Mouse (Mus musculus) spleen, postnatal 14 days (tissue): ENCODE measurements around the gene Stim1.
A peak's percentile ranks its signal among the peaks of the same experiment; 100 is the strongest.
"Not testable (repeated sequence)": the region's sequence is repeated elsewhere in the genome, so short reads cannot be mapped to it uniquely, and the experiment has no call there.

Experiments
- DNase-seq, 2 experiments: peaks; one replicate each; pipeline ENCODE4 v3.0.0; 2021 to 2022; ENCODE audit warnings: low spot score in 2 of 2

Stim1 gene

GRCm38 (mm10) chr7:102441657-102442391, 174.2 kb downstream of the Stim1 start, which contains the start of gene Rrm1:
Rrm1 (plus strand) TSS chr7:102441695.
- DNase-seq: peak; percentile 84 to 90

GRCm38 (mm10) chr7:102442432-102442831, 174.8 kb downstream of the Stim1 start:
- DNase-seq: no peak

- DNase-seq: no peak
Observed at GRCm38 (mm10) chr7:102444301-102444700, 176.7 kb downstream of the Stim1 start.

GRCm38 (mm10) chr7:102446438-102446837, 178.8 kb downstream of the Stim1 start:
- DNase-seq: no peak

- no peak for DNase-seq
Observed at GRCm38 (mm10) chr7:102458618-102459380, 191.2 kb downstream of the Stim1 start.

GRCm38 (mm10) chr7:102467566-102467965, 200.0 kb downstream of the Stim1 start:
- DNase-seq: no peak

GRCm38 (mm10) chr7:102472675-102473074, 205.1 kb downstream of the Stim1 start:
- DNase-seq: no peak

- DNase-seq: no peak
Observed at GRCm38 (mm10) chr7:102476601-102477000, 209.0 kb downstream of the Stim1 start.

- DNase-seq: no peak
Observed at GRCm38 (mm10) chr7:102477377-102477776, 209.8 kb downstream of the Stim1 start.

- no peak for DNase-seq
Observed at GRCm38 (mm10) chr7:102478425-102478824, 210.8 kb downstream of the Stim1 start.

GRCm38 (mm10) chr7:102478926-102479325, 211.3 kb downstream of the Stim1 start:
- no peak for DNase-seq

- no peak for DNase-seq
Observed at GRCm38 (mm10) chr7:102479368-102480078, 211.9 kb downstream of the Stim1 start.

GRCm38 (mm10) chr7:102480821-102481220, 213.2 kb downstream of the Stim1 start:
- no peak for DNase-seq

GRCm38 (mm10) chr7:102481579-102481978, 214.0 kb downstream of the Stim1 start, which contains the start of gene Olfr543:
Olfr543 (minus strand) TSS chr7:102481679.
- no peak for DNase-seq

- no peak for DNase-seq
Observed at GRCm38 (mm10) chr7:102483665-102484064, 216.1 kb downstream of the Stim1 start.

- not testable (repeated sequence) for DNase-seq
Observed at GRCm38 (mm10) chr7:102484766-102485165, 217.2 kb downstream of the Stim1 start.

- DNase-seq: no peak
Observed at GRCm38 (mm10) chr7:102486105-102486504, 218.5 kb downstream of the Stim1 start.
